Mouse (Mus musculus): ENCODE measurements around the gene Cmtm4.

The Cmtm4 gene

DNA sequence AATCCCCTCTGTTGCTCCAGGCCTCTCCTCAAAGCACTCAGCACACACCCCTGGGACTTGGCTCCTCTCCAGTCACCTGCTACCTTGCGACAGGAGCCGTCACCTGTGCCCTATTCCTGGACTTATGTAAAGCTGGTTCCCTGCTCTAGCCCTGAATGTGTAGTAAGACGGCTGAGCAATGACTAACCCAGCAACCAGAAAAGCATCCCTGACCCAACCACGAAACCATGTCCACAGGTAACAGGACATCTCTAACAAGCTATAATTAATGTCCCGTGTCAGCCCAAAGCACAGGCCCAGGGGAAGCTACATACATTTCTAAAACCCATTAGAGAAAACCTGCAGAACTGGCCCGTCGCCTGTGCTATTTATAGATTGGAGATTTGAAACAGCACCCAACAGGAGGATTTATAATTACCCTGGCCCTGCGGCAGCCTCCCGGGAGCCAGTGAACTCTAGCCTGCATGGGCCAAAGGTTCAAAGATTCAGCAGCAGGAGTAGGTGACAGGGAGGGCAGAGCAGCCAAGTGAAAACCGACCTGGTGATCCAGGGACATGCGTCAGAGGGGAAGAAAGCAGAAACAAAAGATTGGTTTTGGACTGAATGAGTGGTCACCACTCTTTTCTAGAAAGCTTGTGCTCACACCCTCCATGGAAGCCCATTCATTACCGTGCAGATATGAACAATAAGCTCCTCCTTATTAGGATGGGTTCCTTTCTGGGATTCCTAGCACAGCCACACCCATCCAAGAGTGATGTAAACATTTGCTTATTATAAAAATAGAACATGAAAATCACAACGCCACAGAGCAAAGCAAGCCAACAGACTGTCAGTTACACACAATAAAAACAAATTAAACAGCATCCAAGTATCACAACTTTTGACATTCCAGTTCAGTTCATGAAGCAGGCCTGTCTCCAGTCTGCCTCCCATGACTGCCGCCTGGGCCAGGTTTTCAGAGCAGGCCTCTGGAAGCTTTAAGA, 20.5 kb downstream of the Cmtm4 start:
- in situ Hi-C loops (cut with MboI, MseI), result no loop called here

- in situ Hi-C loops (cut with MboI, MseI), result no loop called here
These were observed 21.3 kb downstream of the Cmtm4 start for GRCm38 (mm10) chr8:104374269-104374668.

GRCm38 (mm10) chr8:104373779-104374178, 21.8 kb downstream of the Cmtm4 start:
- in situ Hi-C loops (cut with MboI, MseI), result no loop called here

GRCm38 (mm10) chr8:104371121-104371520, 24.5 kb downstream of the Cmtm4 start:
- in situ Hi-C loops (cut with MboI, MseI), result no loop called here

- in situ Hi-C loops (cut with MboI, MseI), result no loop called here
These were observed 25.5 kb downstream of the Cmtm4 start for GRCm38 (mm10) chr8:104370071-104370470.

DNA sequence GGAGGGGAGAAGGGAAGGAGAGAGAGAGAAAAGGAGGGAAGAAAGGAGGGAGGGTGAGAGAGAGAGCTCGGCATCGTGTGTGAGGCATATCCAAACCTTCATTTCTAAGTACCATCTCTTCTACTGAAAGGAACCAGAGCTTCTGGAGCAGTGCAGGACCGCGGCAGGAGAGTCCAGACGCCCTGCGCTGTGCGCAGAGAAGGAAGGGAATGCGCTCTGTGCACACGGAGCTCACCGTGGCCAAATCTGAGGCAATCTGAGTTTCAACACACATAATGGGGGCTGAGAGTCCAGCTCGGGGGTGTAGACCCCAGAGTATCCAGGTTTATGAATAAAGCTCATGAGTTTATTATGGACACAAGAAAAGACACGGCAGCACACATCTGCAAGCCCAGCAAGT, 26.0 kb downstream of the Cmtm4 start:
- in situ Hi-C loops (cut with MboI, MseI), result no loop called here

DNA sequence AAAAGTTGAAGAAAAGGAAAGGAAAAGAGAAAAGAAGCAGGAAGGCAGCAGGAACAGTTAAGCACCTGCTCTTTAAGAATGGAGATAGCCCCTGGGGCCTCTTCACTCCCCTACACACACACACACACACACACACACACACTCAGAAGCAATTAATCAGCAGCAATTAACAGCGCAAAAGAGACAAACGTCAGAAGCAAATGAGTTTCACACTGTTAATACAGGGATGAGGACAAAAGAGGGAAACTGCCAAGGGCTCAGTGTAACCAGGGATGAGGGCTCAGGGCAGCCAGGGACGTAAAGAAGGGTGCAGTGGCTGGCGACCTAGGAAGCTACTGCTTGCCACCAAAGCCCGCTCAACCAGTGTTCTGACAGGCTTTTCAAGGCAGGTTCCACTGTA, 28.2 kb downstream of the Cmtm4 start:
- in situ Hi-C loops (cut with MboI, MseI), result no loop called here

- in situ Hi-C loops (cut with MboI, MseI), result no loop called here
These were observed 29.9 kb downstream of the Cmtm4 start for GRCm38 (mm10) chr8:104365695-104366094.

- in situ Hi-C loops (cut with MboI, MseI), result no loop called here
These were observed 35.7 kb downstream of the Cmtm4 start for GRCm38 (mm10) chr8:104359778-104360456.

DNA sequence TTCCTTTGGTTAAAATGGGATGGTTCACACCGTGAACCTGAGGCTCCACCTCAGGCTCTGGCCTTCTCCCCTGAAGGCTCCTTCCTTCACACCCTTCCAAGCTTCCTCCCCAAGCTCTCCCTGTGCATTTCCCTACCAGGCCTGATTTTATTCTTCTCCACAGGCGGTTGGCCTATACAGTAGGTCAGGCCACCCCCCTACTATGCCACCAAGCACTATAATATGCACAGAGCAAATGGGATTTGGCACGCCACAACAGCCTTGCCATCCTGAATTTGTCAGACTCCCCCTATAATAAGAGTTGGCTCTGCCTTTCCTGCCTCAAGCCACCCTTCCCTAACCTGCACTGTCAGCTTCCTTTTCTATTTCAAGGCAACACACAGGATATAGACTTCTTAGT, 37.0 kb downstream of the Cmtm4 start:
- in situ Hi-C loops (cut with MboI, MseI), result no loop called here

DNA sequence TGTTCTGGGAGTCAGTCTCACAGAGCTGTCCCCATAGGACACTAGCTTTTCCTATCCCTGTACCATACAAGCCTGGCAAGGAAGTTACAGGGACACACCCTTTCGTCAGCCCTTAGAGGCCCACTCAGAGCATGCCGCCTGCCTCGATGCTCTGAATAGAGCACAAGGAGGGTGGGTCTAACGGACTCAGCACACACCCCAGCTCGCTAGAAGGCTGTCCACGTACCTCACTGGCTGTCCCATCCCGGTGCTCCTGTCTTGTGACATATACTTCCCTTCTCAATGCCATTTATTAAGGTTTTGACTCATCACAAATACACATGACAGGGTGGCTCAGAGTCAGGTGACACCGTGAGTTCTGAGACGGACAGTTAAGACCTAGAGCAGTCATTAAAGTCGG, 41.1 kb downstream of the Cmtm4 start:
- in situ Hi-C loops (cut with MboI, MseI), result no loop called here

- in situ Hi-C loops (cut with MboI, MseI), result no loop called here
These were observed 42.4 kb downstream of the Cmtm4 start for GRCm38 (mm10) chr8:104353186-104353585.

GRCm38 (mm10) chr8:104350047-104350446, 45.6 kb downstream of the Cmtm4 start:
- in situ Hi-C loops (cut with MboI, MseI), result no loop called here

DNA sequence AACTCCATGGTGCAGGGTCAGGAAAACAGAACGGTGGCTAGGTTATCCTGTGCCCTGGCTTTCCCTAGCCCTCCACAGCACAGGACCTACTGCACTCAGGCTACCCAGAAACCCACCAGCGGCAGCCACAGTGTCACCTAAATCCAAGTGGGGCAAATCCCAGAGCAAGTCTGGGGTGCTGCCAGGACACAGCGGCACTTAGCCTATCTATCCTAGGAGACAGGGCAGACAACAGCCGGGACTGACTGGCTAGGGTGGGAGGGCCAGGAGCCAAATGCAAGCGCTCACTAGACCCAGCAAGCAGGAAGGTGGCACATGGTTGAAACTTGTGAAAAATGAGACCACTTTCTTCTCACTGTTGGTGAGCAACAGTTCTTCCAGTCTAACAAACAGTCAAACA, 46.6 kb downstream of the Cmtm4 start:
- in situ Hi-C loops (cut with MboI, MseI), result no loop called here

- in situ Hi-C loops (cut with MboI, MseI), result no loop called here
These were observed 48.9 kb downstream of the Cmtm4 start for GRCm38 (mm10) chr8:104346706-104347105.

DNA sequence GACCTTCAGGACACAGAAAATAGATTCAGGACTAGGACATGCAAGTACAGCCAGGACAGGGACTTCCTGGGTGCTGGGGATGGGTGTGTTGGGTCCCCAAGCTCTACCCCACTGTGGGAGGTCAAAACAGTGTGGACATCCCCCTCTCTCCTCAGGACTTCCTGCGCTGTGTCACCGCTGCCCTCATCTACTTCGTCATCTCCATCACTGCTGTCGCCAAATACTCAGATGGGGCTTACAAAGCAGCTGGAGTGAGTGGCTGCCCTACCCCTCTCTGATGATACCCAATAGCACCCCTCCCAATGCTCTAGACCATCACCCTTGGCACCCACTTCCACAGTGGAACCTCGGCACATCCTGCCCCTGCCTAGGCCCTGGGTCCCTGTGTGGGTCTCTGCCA, 51.0 kb downstream of the Cmtm4 start:
- in situ Hi-C loops (cut with MboI, MseI), result loop anchor here (5.0 kb wide), 2 partner anchors 58 to 98 kb away; partner anchors contain the start of gene Dync1li2

DNA sequence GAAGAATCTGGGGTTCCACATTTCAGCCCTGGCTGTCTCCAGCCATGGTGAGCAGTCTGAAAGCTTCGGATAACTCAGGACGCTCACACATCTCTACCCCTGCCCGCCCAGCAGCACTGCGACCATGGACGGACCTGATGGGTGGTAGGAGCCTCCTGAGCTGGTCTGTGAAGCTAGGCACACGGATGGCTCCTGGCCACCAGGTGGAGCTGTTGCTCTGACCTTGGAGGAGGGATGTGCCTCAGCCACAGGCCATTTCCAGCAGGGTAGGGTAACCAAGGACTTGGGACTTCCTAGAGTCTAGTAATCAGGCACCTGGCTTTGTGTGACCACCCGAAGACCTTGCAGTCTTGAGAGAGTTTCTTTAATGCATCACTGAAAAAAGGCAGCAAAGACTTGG, 51.6 kb downstream of the Cmtm4 start:
- in situ Hi-C loops (cut with MboI, MseI), result loop anchor here (5.0 kb wide), 2 partner anchors 58 to 98 kb away; partner anchors contain the start of gene Dync1li2

DNA sequence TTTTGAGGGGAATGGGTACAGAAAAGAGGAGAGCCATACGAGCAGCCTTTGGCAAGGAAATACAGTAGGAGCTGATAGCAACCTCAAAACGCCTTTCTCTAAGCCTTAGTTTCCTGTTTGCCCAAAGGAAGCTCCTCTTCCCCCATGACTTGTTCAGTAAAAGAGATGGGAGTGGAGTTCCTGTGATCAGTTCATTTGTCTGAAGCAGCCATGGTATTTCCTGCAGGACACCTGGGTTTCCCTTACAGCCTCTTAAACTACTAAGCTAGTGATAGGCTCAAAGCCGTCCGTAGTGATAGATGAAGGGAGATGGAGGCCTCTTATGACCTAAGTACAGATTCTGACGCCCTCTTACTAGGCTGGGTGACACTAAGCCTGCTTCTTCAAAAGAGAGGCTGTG, 53.2 kb downstream of the Cmtm4 start:
- in situ Hi-C loops (cut with MboI, MseI), result loop anchor here (5.0 kb wide), 2 partner anchors 60 to 100 kb away; partner anchors contain the start of gene Dync1li2

- in situ Hi-C loops (cut with MboI, MseI), result loop anchor here (5.0 kb wide), 2 partner anchors 61 to 101 kb away; partner anchors contain the start of gene Dync1li2
These were observed 53.9 kb downstream of the Cmtm4 start for GRCm38 (mm10) chr8:104341678-104342077.

- in situ Hi-C loops (cut with MboI, MseI), result loop anchor here (5.0 kb wide), 2 partner anchors 61 to 101 kb away; partner anchors contain the start of gene Dync1li2
These were observed 54.5 kb downstream of the Cmtm4 start for GRCm38 (mm10) chr8:104341106-104341561.

- in situ Hi-C loops (cut with MboI, MseI), result loop anchor here (5.0 kb wide), 2 partner anchors 62 to 102 kb away; partner anchors contain the start of gene Dync1li2
These were observed 55.1 kb downstream of the Cmtm4 start for GRCm38 (mm10) chr8:104340233-104341105.
